Mouse (Mus musculus): ENCODE measurements around the gene Scaf1.

- TF ChIP-seq CTCF (IDR thresholded peaks at IDR 0.05; ENCODE audit: low read depth) (no peak), EP300 (IDR thresholded peaks at IDR 0.05; ENCODE audit: low read depth) (no peak)
Observed at GRCm38 (mm10) chr7:44973415-44974130, 42.6 kb downstream of the Scaf1 start.

Data from liver, embryonic 14.5 days (tissue).